Mouse (Mus musculus) hematopoietic stem cell, adult 5-6 weeks (primary cell): ENCODE results near the gene Hps1. TPM values are rescaled to one million over a fixed set of nuclear protein-coding genes. Genes with fewer than 3 reads are reported as not detected.
"Not testable (repeated sequence)": the region's sequence is repeated elsewhere in the genome, so short reads cannot be mapped to it uniquely, and the experiment has no call there.

Experiments used
- ATAC-seq, 2 experiments: fragments of 125-278 bp in 1 of 2; replicated peaks in 1 of 2; 2 replicates each; pipeline ENCODE4 v1.8.0; 2016 to 2017; ENCODE audit warnings: inconsistent platforms in 2 of 2, mild to moderate bottlenecking in 2 of 2, moderate number of reproducible peaks in 2 of 2, low read depth in 1 of 2, moderate TSS enrichment in 1 of 2; ENCODE audit not compliant: low FRiP score in 2 of 2, poor library complexity in 2 of 2, severe bottlenecking in 2 of 2, insufficient read depth in 1 of 2, low TSS enrichment in 1 of 2
- total RNA-seq: library from RNA; stranded (forward); fragments of 172-1452, 232-1000 nt; gene quantifications from 2 replicates; pipeline ENCODE4 v1.2.3, GENCODE M21; 2017

Gene Hps1
- total RNA-seq, result 32.6 and 37.1 TPM in 2 replicates

DNA sequence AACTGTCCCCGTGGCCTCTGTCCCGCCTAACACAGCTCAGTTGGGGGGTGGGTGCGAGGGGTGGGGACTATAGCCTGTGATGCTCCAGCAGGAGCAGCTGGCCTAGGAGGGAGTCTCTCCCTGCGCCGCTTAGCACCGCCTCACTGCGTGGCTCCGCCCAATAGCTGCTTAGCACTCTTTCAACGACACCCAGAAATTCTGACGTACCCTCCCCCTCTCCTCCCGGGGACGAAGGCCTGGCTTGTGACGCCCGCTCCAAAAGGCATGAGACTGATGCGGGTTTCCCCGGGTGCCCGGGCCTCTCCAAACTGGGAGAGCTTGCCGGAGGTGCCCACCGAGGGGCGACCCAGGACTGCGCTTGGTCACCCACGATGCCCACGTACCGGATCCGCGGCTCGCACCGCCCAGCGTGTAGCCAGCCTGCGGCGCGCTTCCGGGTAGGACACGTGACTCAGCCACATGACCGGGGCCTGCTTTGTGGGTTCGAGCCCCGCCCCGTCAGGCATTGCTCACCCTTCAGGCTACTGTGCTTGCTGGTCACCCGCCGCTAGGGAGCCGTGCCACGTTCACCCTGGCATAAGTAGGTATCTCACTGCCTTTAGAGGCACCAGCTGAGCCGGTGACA, at the start of gene Hps1:
Hps1 (minus strand) TSS at position 448 of the 625 bp plus-strand sequence.
- ATAC-seq, result peak; percentile 94

DNA sequence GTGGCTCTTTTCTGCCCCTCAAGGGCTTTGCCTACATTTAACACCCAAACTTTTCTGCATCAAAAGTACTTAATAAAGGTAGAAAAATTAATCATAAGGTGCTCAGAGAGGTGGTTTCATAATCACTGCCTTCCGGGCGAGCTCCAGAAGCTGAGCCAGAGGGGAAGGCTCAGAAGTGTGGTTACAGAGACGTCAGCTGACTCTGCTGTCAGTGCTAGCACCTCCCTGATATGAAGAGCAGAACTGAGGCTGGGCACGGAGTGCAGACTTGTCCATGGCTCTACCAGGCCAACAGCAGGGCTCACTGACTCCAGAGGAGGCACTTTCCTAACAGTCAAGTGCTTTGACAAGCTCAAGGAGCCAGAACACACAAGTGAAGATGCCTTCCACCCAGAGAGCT, 49.4 kb upstream of the Hps1 start:
- peak; percentile 71 to 75 for ATAC-seq

GRCm38 (mm10) chr19:42827843-42828242, 48.1 kb upstream of the Hps1 start:
- ATAC-seq, result no peak

- ATAC-seq, result no peak
These were observed 40.3 kb upstream of the Hps1 start for GRCm38 (mm10) chr19:42820109-42820508.

DNA sequence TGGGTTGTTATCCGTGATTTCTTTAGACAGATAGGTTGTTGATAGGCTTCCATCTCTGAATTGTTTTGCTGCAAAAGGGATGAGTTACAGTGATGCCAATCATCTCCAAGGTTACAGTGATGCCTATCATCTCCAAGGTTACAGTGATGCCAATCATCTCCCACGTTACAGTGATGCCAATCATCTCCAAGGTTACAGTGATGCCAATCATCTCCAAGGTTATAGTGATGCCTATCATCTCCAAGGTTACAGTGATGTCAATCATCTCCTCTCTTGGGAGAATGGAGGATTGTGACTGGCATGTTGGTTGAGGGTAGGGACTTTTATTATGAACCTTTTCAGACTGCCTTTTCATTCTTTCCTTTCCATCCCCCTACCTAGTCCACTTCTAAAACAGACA, 38.0 kb upstream of the Hps1 start:
- ATAC-seq, result no peak

DNA sequence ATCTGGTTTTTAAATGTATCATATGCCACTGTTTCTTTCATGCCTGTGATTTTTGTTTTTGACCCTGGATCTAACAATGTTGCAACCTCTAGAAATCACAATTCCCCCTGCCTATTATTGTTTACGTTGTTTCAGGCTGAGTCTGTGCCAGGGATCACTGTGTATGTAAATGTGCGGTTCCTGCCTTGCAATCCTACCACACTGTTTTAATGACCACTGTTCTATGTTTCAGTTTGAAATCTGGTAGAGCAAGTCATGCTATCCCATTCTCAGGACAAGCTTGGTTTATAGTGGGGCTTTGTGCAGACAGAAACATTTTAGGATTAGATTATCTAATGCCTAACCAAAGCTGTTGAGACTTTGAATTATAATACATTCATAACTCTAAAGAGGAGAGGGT, 36.5 kb upstream of the Hps1 start:
- ATAC-seq, result no peak

GRCm38 (mm10) chr19:42810140-42810539, 30.4 kb upstream of the Hps1 start:
- ATAC-seq, result no peak

- ATAC-seq, result no peak
These were observed 29.7 kb upstream of the Hps1 start for GRCm38 (mm10) chr19:42809491-42809890.

GRCm38 (mm10) chr19:42797866-42798265, 18.1 kb upstream of the Hps1 start:
- no peak for ATAC-seq

- no peak for ATAC-seq
These were observed 16.0 kb upstream of the Hps1 start for GRCm38 (mm10) chr19:42795801-42796200.

DNA sequence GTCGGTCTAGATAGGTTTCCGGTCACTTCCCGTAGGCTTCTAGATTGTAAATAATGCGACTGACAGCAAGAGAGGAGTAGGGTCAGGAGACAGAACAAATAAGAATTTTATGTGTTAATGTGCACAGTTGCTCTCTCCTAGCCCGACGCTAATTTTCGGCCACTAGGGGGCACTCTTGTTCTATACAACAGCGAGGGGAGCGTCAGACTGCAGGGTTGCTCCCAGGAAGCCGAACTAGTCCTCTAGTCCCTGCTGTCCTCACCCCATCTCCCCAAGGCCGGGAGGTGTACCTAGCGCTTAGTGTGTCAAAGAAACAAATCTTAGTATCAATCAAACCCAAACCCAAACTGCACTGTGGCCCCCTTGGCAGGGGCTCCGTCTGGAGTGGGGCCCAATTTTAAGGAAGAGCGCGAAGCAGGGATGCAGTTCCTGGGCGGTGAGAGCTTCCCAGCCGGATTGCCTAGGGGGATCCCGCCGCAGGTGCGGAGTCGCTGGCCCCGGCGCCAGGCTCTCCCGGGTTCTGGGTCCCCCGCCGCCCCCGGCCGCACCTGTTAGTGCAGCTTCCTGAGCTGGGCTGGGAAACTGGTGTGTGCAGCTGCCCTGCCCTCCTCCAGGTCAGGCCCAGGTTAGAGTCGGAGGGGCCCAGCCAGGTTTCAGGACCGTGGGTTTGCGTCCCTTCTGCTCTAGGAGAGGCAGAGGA, 15.3 kb upstream of the Hps1 start:
- peak; percentile 84 to 89 for ATAC-seq

GRCm38 (mm10) chr19:42788311-42788710, 8.5 kb upstream of the Hps1 start:
- ATAC-seq, result no peak

- no peak for ATAC-seq
These were observed 5.9 kb upstream of the Hps1 start for GRCm38 (mm10) chr19:42785562-42786220.

GRCm38 (mm10) chr19:42785129-42785528, 5.4 kb upstream of the Hps1 start:
- ATAC-seq, result no peak

GRCm38 (mm10) chr19:42780156-42780538, 369 bp upstream of the Hps1 start:
- ATAC-seq, result not testable (repeated sequence)

- ATAC-seq, result no peak
These were observed 2.0 kb downstream of the Hps1 start for GRCm38 (mm10) chr19:42777801-42778200.

DNA sequence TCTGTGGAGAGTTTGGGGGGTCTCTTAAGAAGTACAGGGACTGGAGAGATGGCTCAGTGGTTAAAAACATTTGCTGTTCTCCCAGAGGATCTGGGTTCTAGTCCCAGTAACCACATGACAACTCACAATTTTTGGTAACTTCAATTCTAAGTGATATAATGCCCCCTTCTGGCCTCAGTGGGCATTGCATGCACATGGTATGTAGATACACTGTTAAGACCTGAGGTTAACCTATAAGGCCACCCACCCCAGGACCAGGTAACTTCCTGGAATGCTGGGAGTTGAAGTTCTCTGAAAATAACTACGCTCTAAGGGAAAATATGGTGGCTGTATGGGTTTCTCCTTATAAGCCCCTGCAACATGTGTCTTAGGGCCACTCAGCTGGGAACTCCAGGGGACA, 3.0 kb downstream of the Hps1 start:
- ATAC-seq, result no peak

- no peak for ATAC-seq
These were observed 9.5 kb downstream of the Hps1 start for GRCm38 (mm10) chr19:42770141-42770872.
